Mouse (Mus musculus) activated CD4-positive, CD25-positive, alpha-beta regulatory T cell, adult 4 months (primary cell): Measurements from ENCODE around the gene Msantd3. TPM values are rescaled to one million over a fixed set of nuclear protein-coding genes. Genes with fewer than 3 reads are reported as not detected.

Experiments
- ATAC-seq: one replicate; pipeline ENCODE4 v1.8.0; 2017
- polyA plus RNA-seq, 2 experiments: library from polyadenylated mRNA; unstranded; fragments of 100-300 nt; shearing (Covaris generic); gene quantifications; one replicate each; pipeline ENCODE4 v1.2.1; 2017

Msantd3 gene
- polyA plus RNA-seq, 2 experiments from 2014 or later = not detected

- ATAC-seq = no peak
Observed at GRCm38 (mm10) chr4:48610251-48610650, 70.5 kb downstream of the Msantd3 start.

Other genes with a start within 250 kb of the Msantd3 start
- gene Tex10, start 66.5 kb upstream of the Msantd3 start, polyA plus RNA-seq = 10 to 100 TPM; 62.4 to 70.4 TPM
- gene Tmeff1, start 45.2 kb downstream of the Msantd3 start, polyA plus RNA-seq = not detected
- gene Cavin4, start 123.6 kb downstream of the Msantd3 start, polyA plus RNA-seq = not detected